Mouse (Mus musculus) neural tube, postnatal 0 days (tissue): Measurements from ENCODE around the gene Pdia3. TPM values are rescaled to one million over a fixed set of nuclear protein-coding genes. Genes with fewer than 3 reads are reported as not detected.

ENCODE experiments used
- microRNA-seq: library from miRNA; unstranded; fragments of <30 nt; microRNA quantifications from one replicate; pipeline ENCODE4, GENCODE M21; 2016
- polyA plus RNA-seq: library from polyadenylated mRNA; unstranded; fragments of >200 nt; fragmentation: Nextera tagmentation; extraction: Ambion mirVana; gene quantifications from 2 replicates; pipeline ENCODE4 v1.2.1, GENCODE M21; 2015

Pdia3 gene
- polyA plus RNA-seq, result 269 and 274 TPM in 2 replicates

GRCm38 (mm10) chr2:121413387-121414042 lies at the start of gene Pdia3, which contains the start of gene Catsper2:
Pdia3 (plus strand) TSS chr2:121413775.
Catsper2 (minus strand) TSS chr2:121413792.

GRCm38 (mm10) chr2:121386961-121387575 lies 26.5 kb upstream of the Pdia3 start, which contains the start of gene Strc:
Strc (minus strand) TSS chr2:121387168.

GRCm38 (mm10) chr2:121444178-121444577 lies 30.6 kb downstream of the Pdia3 start, which contains the start of gene Ell3:
Ell3 (minus strand) TSS chr2:121444278.

GRCm38 (mm10) chr2:121448739-121449535 lies 35.4 kb downstream of the Pdia3 start, which contains the start of gene Serf2:
Serf2 (plus strand) TSS chr2:121449195.

GRCm38 (mm10) chr2:121452990-121453389 lies 39.4 kb downstream of the Pdia3 start, which contains the start of gene Hypk:
Hypk (plus strand) TSS chr2:121453290.

GRCm38 (mm10) chr2:121456692-121457642 lies 43.4 kb downstream of the Pdia3 start, which contains the start of gene Serinc4:
Serinc4 (minus strand) TSS chr2:121456781.

GRCm38 (mm10) chr2:121473301-121474179 lies 60.0 kb downstream of the Pdia3 start, which contains the start of gene Mfap1b:
Mfap1b (minus strand) TSS chr2:121474067.

Small RNA genes lying within 50 kb of the gene (microRNA-seq; reads per million reads assigned to microRNA genes)
- gene Gm22953, result not detected

Other genes starting within 250 kb of the Pdia3 start
- 27.3 and 27.7 TPM in 2 replicates for gene Tubgcp4, start 243.1 kb upstream of the Pdia3 start, polyA plus RNA-seq
- gene Zscan29, start 242.7 kb upstream of the Pdia3 start, polyA plus RNA-seq, result 4.6 and 5.6 TPM in 2 replicates
- gene Trp53bp1, start 142.4 kb upstream of the Pdia3 start, polyA plus RNA-seq, result 68.6 and 73.4 TPM in 2 replicates
- gene Map1a, start 124.2 kb upstream of the Pdia3 start, polyA plus RNA-seq, result 99.4 and 99.9 TPM in 2 replicates
- 22.7 and 23.2 TPM in 2 replicates for gene Ppip5k1, start 58.4 kb upstream of the Pdia3 start, polyA plus RNA-seq
- 229 and 236 TPM in 2 replicates for gene Ckmt1, start 56.1 kb upstream of the Pdia3 start, polyA plus RNA-seq
- gene Strc, start 26.6 kb upstream of the Pdia3 start, polyA plus RNA-seq, result 0.08 TPM in 1 of 2 replicates, not detected in the other
- gene Catsper2, start within 50 bp of the Pdia3 start, polyA plus RNA-seq, result 4.5 and 5.2 TPM in 2 replicates
- gene Ell3, start 30.5 kb downstream of the Pdia3 start, polyA plus RNA-seq, result 1.2 and 1.6 TPM in 2 replicates
- gene Serf2, start 35.4 kb downstream of the Pdia3 start, polyA plus RNA-seq, result 299 and 311 TPM in 2 replicates
- gene Hypk, start 39.5 kb downstream of the Pdia3 start, polyA plus RNA-seq, result 106 and 122 TPM in 2 replicates
- gene Serinc4, start 43.0 kb downstream of the Pdia3 start, polyA plus RNA-seq, result 0.41 and 1.1 TPM in 2 replicates
- 50.2 and 50.3 TPM in 2 replicates for gene Mfap1b, start 60.3 kb downstream of the Pdia3 start, polyA plus RNA-seq
- gene Mfap1a, start 92.9 kb downstream of the Pdia3 start, polyA plus RNA-seq, result 19.0 and 22.4 TPM in 2 replicates
- 2.2 and 2.5 TPM in 2 replicates for gene Wdr76, start 92.9 kb downstream of the Pdia3 start, polyA plus RNA-seq